Mouse (Mus musculus) granulocyte monocyte progenitor cell, adult 5-6 weeks (primary cell): Measurements from ENCODE around the gene Ptx3. TPM values are rescaled to one million over a fixed set of nuclear protein-coding genes. Genes with fewer than 3 reads are reported as not detected.
A peak's percentile ranks its signal among the peaks of the same experiment; 100 is the strongest.
"Not testable (repeated sequence)": the region's sequence is repeated elsewhere in the genome, so short reads cannot be mapped to it uniquely, and the experiment has no call there.

Experiments used
- ATAC-seq: replicated peaks from 2 replicates; pipeline ENCODE4 v1.8.0; 2016; ENCODE audit warnings: mild to moderate bottlenecking, moderate TSS enrichment, inconsistent platforms; ENCODE audit not compliant: poor library complexity, severe bottlenecking
- total RNA-seq, 2 experiments: library from RNA; stranded (forward) in 1 of 2; stranded (reverse) in 1 of 2; fragments of 200-712, 200-1000 nt in 1 of 2; fragments of >200 nt in 1 of 2; fragmentation: Nextera tagmentation in 1 of 2; gene quantifications; 2 replicates each; pipeline ENCODE4 v1.2.3; 2014 to 2017

Ptx3 gene
- not detected in 2 replicates for total RNA-seq (2014; fragmentation: Nextera tagmentation)
- 0.39 TPM in 1 of 2 replicates, not detected in the other for total RNA-seq (2017)

DNA sequence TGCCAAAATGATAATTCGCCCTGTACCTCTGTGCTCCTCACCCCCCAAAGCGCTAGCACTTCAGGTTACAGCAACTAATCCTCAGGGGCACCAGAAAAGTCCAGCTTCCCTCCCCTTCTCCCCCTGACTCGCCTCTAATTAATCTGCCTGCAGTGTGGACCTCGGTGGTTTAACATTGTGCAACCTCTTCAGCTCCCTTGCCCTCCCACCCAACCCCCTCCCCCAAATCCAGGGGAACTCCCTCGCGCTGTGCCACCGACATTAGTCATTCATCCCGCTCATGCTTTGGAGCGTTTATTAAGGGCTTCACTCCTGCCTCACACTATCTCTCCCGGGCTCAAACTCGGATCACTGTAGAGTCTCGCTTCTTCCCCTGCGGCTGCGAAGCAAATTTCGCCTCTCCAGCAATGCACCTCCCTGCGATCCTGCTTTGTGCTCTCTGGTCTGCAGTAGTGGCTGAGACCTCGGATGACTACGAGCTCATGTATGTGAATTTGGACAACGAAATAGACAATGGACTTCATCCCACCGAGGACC, at the start of gene Ptx3:
TSS of gene Ptx3 (plus strand) at position 256 of the 537 bp plus-strand sequence.
- peak; percentile 46; the same call in 1 of the 2 replicates for ATAC-seq

DNA sequence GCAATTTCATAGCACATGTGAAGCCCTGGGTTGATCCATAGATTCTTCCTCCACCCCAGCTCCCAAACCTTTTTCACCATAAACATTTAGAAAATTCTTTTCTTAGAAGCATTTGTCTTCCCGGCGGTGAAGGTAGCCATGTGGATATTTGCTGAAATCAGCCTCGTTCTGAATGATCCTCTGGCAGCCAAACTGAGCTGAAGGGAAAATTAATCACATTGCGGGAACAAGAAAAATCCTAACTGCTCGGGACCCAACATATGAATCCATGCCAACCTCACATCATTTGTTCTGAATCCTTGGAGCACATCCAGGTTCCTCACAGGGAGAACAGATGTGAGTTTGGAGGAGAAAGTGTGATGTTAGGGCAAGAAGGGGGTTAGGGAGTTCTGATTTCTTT, 46.8 kb upstream of the Ptx3 start:
- ATAC-seq, result no peak

DNA sequence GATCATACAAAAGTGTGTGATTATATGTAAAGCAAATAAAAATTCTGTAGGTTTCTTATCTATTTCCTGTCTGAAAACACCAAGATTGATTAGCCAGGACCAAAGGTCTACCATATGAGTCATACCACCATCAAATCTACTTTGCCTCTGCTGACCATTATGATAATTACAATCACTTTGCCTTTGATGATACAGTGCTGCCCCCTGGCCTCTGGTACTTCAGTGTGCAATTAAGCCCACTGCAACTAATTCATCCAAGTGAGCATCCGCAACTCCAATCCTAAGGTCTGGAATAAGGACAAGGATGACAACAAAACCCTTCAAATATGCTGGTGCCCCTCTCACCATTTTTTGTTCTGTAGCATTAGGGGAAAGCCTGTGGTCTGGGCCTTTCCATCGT, 40.1 kb upstream of the Ptx3 start:
- ATAC-seq, result no peak

DNA sequence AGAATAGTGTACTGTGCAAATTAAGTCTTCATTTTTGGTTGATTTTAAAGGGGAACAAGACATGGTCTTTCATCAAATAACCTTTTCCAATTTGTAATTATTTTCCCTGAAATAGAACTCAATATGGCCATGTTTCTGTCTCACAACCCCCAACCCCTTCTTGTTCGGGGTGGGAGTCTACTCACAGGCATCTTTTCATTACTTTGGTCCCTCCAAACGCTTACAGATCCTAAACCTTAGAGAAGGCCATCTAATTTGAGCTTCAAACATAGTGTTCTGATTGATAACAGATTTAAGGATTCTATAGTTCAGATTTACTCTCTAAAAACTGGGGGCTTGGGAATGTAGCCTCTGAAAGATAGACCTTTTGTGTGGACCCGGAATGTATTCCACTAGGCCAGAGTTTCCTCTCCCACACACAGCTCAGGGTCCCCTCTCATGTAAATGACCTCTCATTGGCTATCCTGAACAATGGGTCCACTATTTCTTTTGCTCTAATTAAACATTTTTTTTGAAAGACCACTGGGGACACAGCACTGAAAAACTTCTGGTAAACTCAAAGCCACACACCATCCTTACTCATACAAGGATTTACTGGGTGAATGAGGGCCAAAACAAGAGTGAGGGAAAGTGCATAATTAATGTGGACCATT, 25.7 kb upstream of the Ptx3 start:
- no peak for ATAC-seq

DNA sequence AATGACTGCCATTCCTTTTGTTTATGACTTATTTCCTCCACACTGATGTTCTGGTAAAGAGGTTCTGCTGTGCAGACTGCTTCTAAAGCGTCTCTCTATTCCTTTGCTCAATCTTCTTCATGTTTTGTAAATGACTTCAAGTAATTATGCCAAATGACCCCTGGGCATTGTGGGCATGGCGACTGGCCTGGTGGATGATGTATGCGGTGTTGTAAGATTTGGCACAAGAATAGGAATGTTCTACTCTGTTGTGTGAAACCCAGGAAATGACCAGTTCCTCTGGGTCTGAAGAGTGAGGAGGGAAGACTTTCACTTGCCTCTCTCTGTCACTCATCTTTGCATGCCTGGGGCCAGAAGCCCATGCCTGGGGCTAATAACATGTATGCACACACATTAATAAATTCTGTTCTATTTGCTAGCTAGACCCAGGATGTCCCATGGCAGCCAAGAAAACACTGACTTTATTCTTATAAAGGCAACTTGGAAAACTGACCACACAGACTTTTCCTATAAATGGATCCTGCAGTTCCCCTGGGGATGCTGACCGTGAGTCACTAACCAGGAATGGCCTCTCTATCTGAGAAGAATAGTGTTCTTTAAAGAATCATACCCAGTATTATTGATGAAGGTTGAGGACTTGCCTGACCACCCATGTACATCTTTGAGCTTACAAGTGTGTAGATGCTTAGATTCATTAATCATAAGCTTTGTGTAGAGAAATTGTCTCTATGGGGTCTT, 10.7 kb upstream of the Ptx3 start:
- ATAC-seq, result no peak

DNA sequence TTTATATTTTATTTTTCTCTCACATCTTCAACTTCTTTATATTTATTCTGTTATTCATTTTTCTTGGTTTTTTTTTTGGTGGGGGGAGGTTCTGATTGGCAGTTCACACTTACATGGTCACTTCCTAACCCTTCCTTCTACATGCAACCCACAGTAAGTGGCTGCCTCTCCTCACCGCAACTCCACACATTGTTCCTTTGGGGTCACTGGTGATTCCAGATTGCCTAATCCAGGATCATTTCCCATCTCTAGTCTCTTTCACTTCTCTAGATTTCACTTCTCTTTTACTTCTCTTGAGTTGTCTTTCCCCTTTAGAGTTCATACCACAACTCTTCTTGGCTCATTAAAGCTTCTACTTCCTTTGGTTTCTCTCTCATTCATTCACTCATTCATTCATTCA, 6.2 kb upstream of the Ptx3 start:
- peak; percentile 98 for ATAC-seq

DNA sequence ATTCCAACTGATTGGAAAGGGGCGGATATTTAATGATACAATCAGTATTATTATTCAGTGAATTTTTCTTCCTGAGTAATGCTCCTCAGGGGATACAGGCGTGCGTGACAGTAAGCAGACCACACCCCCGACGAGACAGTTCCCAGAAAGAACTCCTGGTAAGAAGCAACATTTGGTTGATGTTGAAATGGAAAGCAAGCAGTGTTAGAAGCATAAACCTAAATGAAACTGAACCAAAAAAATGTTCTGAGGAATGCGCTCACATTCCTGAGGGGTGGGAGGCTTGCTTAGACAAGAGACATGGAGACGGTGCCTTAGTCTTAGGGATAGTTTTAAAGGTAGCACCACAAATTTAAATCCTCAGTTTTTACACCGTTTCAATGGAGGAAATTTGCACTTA, 4.0 kb upstream of the Ptx3 start:
- ATAC-seq, result no peak

DNA sequence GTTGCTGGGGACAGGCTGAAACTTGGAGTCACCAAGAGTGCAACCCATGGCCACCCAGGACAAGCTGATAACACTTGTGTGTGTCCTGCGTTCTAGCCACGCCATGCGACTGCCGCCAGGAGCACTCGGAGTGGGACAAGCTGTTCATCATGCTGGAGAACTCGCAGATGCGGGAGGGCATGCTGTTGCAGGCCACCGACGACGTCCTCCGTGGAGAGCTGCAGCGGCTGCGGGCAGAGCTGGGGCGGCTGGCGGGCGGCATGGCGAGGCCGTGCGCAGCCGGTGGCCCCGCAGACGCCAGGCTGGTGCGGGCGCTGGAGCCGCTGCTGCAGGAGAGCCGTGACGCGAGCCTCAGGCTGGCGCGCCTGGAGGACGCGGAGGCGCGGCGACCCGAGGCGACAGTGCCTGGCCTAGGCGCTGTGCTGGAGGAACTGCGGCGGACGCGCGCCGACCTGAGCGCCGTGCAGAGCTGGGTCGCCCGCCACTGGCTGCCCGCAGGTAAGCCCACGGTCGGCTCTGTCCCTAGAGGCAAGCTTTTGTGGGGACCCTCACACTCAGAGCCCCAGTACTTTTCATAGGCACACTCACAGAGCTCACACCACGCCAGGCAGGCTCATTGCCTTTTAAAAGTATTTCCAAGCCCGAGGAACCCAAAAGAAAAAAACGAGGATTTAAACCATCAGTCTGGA, 988 bp downstream of the Ptx3 start:
- peak; percentile 80 for ATAC-seq

DNA sequence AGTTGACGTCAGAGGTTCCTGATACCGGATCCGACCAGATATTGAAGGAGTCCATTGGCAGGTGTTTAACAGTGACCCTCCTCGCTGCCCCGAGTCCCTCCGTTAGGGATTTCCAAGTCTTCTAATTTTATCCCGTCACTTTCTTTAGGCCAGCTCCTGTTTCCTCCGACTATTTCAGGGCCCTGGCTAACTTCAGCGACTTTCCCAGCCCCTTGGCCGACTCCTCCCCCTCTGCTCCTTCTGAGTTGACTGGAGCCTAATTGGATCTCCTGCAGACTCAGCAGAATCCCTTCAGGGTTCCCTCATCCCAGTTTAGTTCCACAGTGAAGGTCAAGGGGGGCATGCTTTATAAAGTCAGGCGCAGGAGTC, 1.5 kb downstream of the Ptx3 start:
- ATAC-seq, result no peak

DNA sequence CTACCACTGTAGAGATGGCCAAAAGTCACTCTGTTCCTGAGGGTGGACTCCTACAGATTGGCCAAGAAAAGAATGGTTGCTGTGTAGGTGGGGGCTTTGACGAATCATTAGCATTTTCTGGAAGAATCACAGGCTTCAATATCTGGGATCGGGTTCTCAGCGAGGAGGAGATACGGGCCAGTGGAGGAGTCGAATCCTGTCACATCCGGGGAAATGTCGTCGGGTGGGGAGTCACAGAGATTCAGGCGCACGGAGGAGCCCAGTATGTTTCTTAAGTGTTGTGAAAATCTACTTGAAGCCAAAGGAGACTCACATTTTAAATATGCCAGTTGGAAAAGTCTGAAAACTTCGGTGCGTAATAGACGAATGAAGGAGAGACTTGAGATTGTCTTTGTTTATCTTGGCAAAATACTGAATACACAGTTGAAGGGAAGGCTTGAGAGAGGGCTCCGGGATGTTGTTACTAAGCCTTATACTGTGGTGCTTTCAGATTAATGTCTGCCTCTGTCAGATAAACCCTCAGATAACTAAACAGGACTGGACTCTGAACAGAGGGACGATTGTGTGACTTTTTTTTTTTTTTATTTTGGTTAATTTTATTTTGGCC, 5.3 kb downstream of the Ptx3 start:
- ATAC-seq, result no peak

DNA sequence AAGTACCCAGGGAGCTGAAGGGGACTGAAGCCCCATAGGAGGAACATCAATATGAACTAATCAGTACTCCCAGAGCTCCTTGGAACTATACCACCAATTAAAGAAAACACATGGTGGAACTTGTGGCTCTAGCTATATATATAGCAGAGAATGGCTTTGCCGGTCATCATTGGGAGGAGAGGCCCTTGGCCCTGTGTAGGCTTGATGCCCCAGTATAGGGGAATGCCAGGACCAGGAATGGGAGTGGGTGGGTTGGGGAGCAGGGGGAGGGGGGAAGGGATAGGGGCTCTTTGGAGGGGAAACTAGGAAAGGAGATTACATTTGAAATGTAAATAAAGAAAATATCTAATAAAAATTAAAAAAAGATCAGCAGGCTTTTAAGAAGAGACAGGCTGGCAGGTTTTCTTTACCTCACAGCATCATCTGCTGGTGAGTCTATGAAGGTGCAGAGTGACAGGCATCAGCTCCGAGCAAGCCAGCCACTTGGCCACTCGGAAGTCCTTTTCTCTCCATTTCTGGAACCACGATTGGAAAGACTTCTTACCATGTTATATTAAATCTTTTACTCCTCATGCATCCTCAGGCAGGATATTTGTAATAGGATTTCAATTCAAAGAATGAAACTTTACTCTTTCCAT, 16.6 kb downstream of the Ptx3 start:
- ATAC-seq, result not testable (repeated sequence)

DNA sequence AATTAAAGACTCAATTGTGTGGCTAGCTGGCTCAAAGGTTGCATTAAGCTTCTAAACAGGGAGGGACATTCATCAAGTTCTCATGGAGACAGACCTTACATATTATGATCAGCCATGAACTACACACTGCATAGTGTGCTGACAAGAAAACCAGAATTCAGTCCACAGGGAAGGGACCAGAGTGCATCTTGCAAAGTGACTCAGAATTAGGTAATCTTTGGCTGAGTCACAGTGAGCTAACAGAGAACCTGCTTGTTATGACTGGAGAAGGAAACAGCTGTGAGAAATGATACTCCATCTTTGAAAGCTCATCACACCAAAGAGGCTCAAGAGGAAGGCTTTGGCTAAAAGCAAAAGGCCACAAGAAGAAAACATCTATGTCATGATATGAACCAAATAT, 20.8 kb downstream of the Ptx3 start:
- no peak for ATAC-seq

DNA sequence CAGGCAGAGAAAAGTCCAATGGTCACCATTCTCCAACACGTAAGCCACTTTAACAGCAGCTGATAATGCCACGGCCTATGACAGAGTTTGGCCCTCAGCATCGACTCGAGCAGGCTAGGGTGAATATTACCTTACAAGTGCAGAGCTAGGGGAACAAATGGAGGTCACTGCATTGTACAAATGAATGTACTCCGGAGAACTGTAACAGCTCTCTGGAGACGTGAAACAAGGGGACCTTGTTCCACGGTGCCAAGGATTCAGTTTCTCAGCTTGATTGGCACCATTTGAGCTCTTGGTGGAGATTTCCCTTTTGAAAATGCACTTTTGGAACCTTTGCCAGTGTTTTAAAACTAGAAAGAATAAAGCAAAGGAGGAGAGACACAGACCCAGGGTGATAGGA, 32.1 kb downstream of the Ptx3 start:
- ATAC-seq, result no peak

DNA sequence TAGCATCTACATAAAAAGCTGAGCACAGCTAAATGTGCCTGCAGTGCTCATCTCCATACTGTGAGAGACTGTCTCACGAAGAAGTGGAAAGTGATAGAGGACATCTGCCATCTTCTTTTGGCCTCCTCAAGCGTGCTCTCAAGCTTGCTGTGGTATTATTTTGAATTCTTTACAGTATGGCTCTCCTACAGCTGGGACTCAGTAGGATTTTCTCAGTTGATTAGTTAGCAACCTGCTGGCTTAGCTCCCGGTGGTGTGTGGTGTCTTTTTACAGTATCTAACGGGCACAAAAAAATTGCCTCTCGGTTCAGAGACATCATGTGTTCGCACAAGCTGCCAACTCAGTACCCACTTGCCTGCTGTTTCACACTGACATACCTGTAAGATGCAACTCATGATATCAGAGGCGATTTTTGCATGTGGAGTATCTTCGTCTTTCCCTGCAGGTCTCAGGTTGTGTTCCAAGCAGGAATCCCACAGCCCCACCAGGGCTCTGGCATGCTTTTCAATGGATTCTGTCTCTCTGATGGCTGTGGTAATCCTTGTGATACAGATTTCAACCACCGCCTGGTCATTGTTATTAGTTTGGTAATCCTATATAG, 34.9 kb downstream of the Ptx3 start:
- ATAC-seq, result no peak

DNA sequence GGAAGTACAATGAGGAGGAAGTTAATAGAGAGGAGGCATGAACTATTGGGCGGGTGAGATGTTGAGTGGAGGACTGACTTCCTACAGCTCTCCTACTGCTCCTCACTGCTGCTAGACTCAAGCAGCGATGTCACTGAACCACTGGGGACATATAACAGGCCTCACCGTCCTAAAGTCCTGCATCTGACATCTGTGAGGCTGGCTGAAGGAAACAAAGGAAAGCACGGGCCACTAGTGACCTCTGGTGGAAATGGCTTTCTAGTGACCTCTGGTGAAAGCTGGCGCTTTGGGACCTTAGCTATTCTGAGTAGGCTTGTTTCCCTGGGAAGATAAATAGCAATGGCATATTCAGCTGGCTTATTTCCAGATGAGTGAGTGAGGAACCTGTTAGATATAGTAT, 42.6 kb downstream of the Ptx3 start:
- ATAC-seq, result no peak

DNA sequence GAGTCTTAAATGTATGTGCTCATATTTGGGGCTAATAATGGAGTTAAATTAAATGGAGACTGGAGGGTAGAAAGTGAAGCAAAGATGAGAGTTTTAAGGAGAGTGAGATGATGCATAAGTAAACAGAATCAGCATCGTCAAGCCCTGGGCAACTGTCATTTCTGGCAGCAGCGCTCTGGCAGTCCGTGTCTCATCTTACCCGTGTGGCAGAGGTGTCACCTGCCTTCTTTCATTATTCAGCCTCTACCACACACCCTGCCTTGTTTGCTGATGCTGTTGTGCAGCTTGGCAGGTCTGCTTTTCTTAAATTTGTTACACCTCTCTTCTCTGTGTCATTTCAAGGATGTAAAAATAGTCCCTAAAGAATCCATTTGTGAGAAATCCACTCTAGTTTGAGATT, 43.6 kb downstream of the Ptx3 start:
- ATAC-seq, result no peak
